Mouse (Mus musculus) ES-Bruce4 (cell line): ENCODE results near the gene Arih1. TPM values are rescaled to one million over a fixed set of nuclear protein-coding genes. Genes with fewer than 3 reads are reported as not detected.

Source experiments
- H3K27ac ChIP-seq: 2 replicates; pipeline ENCODE4 v1.5.1; 2012; ENCODE audit warnings: low read length, inconsistent platforms; ENCODE audit not compliant: insufficient read depth
- H3K27me3 ChIP-seq: 2 replicates; pipeline ENCODE4 v1.6.1; 2012; ENCODE audit warnings: mild to moderate bottlenecking, low read length, inconsistent platforms; ENCODE audit not compliant: control insufficient read depth, poor library complexity, insufficient read depth, severe bottlenecking
- H3K36me3 ChIP-seq: 2 replicates; pipeline ENCODE4 v1.6.1; 2012; ENCODE audit warnings: inconsistent platforms, mild to moderate bottlenecking, low read length, moderate library complexity; ENCODE audit not compliant: control insufficient read depth, poor library complexity, insufficient read depth, severe bottlenecking
- H3K4me1 ChIP-seq: one replicate; pipeline ENCODE4 v1.8.1; 2011; ENCODE audit warnings: low read length; ENCODE audit not compliant: control insufficient read depth, insufficient read depth
- H3K4me3 ChIP-seq: 2 replicates; pipeline ENCODE4 v1.5.1; 2011; ENCODE audit warnings: low read depth, mild to moderate bottlenecking, low read length
- H3K9ac ChIP-seq: 2 replicates; pipeline ENCODE4 v1.6.1; 2012; ENCODE audit warnings: low read depth, mild to moderate bottlenecking, inconsistent platforms; ENCODE audit not compliant: poor library complexity, severe bottlenecking
- H3K9me3 ChIP-seq: replicated peaks from 2 replicates; pipeline ENCODE4 v1.6.1; 2012; ENCODE audit warnings: mild to moderate bottlenecking, low read length, inconsistent platforms; ENCODE audit not compliant: control insufficient read depth, poor library complexity, insufficient read depth, severe bottlenecking
- CTCF ChIP-seq: IDR thresholded peaks from one replicate; pipeline ENCODE4 v1.8.1; 2011; ENCODE audit warnings: low read depth, low read length
- EP300 ChIP-seq: IDR thresholded peaks from 2 replicates; pipeline ENCODE4 v1.6.1; 2011; ENCODE audit warnings: low read depth, low read length; ENCODE audit not compliant: insufficient read depth
- POLR2A ChIP-seq: IDR thresholded peaks from one replicate; pipeline ENCODE4 v1.8.1; 2011; ENCODE audit warnings: low read length; ENCODE audit not compliant: insufficient read depth
- polyA plus RNA-seq: library from polyadenylated mRNA; stranded (reverse); fragments of >200 nt; gene quantifications from 2 replicates; pipeline ENCODE4 v1.2.4, GENCODE M21; 2011; ENCODE audit warnings: low read depth; ENCODE audit not compliant: missing spikeins, insufficient read depth, insufficient read length

Gene Arih1
- polyA plus RNA-seq, 1 experiment: 152 TPM

DNA sequence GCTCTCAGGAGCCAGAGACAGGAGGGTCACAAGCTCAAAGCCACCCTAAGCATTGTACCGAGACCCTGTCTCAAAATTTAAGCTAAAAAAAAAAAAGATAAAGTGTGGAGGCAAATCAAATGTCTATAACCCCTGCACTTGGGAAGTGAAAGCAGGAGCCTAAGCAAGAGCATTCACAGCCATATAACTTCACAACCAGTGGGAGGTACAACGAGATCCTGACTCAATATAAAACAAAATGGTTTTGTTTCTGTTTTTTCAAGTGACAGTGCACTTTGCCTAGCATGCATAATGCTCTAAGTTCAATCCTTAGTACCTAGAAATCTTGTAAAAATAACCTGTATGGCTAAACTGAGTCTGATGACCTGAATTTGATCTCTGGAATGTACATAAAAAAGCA, 9.8 kb downstream of the Arih1 start:
- Histone ChIP-seq H3K9me3 (no peaks in the 10 kb centered on the region), H3K9ac (0 out of 2 replicates have a peak overlapping the region, but pooled peaks have one; percentile 23), H3K27ac (no peak overlapping the region), H3K27me3 (no peaks in the 10 kb centered on the region), H3K4me1 (peaks cover 5% of the 10 kb centered on the region), H3K4me3 (no peak overlapping the region), H3K36me3 (peaks cover 19% of the 10 kb centered on the region)
- TF ChIP-seq POLR2A (no peak), CTCF (no peak), EP300 (no peak)

DNA sequence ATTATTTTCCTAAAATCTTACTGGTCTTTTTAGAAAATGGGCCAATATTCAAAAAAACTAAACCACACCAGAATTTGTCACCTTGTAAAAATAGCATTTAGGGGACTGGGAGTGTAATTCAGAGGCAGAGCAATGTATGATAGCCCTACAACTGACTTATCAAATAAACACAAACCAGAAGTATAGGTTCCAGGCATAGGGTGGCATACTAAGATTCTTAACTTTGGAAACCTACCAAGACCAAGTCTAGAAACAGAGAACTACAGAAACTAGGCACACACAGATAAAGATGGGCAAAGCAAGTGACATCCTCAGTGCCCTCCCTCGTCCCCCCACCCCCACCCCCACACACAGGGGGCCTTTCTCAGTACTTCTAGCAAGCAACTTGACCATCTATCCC, 11.6 kb downstream of the Arih1 start:
- Histone ChIP-seq H3K27ac (no peak overlapping the region), H3K27me3 (no peaks in the 10 kb centered on the region), H3K36me3 (peaks cover 18% of the 10 kb centered on the region), H3K9me3 (no peaks in the 10 kb centered on the region), H3K4me3 (no peak overlapping the region), H3K4me1 (peaks cover 5% of the 10 kb centered on the region), H3K9ac (no peak overlapping the region)
- no peak for TF ChIP-seq POLR2A
- TF ChIP-seq EP300: no peak
- no peak for TF ChIP-seq CTCF

DNA sequence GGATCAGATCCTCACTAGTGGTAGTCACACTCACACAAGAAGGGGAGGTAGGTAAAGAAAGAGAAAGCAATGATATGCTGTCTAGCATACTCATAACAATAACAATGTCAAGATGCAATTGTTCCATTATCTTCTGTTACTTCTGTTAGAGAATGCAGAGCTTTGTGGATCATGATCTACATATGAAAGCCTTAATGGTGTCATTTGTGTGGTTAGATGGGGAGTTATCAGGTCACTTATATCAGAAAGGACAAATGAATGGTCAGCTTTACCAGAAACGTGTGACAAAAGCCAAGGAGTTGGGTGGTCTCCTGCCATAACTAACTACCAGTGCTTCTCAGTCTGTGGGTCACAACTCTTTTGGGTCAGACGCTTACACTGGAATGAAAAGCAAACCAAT, 13.2 kb downstream of the Arih1 start:
- Histone ChIP-seq H3K27me3 (no peaks in the 10 kb centered on the region), H3K36me3 (peaks cover 14% of the 10 kb centered on the region), H3K9ac (no peak overlapping the region), H3K4me3 (no peak overlapping the region), H3K27ac (peak overlapping the region; percentile 48), H3K4me1 (peaks cover 5% of the 10 kb centered on the region), H3K9me3 (no peaks in the 10 kb centered on the region)
- no peak for TF ChIP-seq EP300
- TF ChIP-seq CTCF: no peak
- no peak for TF ChIP-seq POLR2A

DNA sequence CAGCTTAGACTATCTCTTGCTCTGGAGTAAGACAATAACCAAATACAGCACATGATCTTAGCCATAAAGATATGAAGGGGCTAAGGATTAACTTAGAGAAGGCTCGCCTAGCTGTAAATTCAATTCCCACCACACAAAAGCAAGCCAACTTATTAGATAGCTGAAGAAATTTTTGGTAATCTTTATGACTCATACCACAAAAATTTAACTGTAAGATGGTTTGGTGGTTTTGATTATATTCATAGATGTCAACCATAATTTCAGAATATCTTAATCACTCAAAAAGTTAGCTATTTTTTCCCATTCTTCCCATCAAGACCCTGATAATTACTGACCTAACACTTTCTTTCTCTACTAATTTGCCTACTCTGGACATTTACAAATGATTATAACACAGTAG, 17.0 kb downstream of the Arih1 start:
- Histone ChIP-seq H3K4me3 (no peak overlapping the region), H3K4me1 (peaks cover 5% of the 10 kb centered on the region), H3K27ac (no peak overlapping the region), H3K9ac (no peak overlapping the region), H3K9me3 (no peaks in the 10 kb centered on the region), H3K27me3 (no peaks in the 10 kb centered on the region), H3K36me3 (peaks cover 8% of the 10 kb centered on the region; the same call in 1 of the 2 replicates)
- no peak for TF ChIP-seq POLR2A
- TF ChIP-seq CTCF: no peak
- TF ChIP-seq EP300: no peak

DNA sequence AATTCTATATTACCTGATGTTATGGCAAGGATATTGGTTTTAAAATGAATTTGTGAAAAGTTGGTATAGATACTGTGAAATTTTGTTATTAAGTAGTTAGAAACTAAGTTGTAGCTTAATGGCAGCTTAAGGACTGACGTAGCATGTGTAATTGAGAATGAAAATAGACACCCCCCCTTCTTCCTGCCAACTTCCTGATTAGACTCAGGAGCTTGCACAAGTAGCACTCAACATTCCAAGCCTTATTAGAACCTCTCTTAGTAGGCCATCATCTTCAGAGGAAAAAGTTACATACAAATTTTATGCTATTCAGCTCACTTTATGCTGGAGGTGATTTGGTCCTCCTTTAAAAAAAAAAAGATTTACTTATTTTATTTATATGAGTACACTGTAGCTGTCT, 22.1 kb downstream of the Arih1 start:
- Histone ChIP-seq H3K9ac (no peak overlapping the region), H3K9me3 (no peaks in the 10 kb centered on the region), H3K27ac (no peak overlapping the region), H3K4me1 (no peaks in the 10 kb centered on the region), H3K27me3 (no peaks in the 10 kb centered on the region), H3K36me3 (no peaks in the 10 kb centered on the region; the same call in 1 of the 2 replicates), H3K4me3 (no peak overlapping the region)
- TF ChIP-seq CTCF (no peak), POLR2A (no peak), EP300 (no peak)

DNA sequence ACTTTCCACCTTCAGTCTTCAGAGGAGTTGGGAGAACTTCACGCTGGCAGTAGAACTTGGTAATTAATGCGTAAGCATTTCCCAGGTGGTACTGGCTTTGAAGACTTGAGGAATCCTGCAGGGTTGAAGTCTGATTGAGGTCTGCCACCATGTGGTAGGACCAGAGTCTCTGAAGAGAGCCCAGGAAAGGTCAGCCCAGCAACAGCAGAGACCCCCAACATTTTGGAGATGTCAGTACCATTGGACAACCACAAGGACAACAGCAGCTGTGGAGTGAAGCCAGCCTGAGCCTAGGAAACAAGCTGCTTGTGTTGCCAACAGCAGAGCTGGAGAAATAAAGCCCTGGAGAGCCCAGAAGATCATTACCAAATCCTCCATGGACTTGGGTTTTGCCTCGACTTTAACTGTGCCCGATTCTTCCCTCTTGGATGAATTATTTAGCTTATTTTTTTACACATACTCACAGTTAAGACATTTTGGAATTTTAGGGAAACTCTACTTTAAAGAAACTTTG, 27.4 kb downstream of the Arih1 start:
- TF ChIP-seq POLR2A (no peak), CTCF (no peak), EP300 (no peak)
- Histone ChIP-seq H3K4me3 (no peak overlapping the region), H3K4me1 (no peaks in the 10 kb centered on the region), H3K9me3 (no peaks in the 10 kb centered on the region), H3K27me3 (no peaks in the 10 kb centered on the region), H3K9ac (no peak overlapping the region), H3K27ac (no peak overlapping the region), H3K36me3 (peaks cover 10% of the 10 kb centered on the region)
